Mouse (Mus musculus): ENCODE data around the gene Rsph3b.

- TF ChIP-seq CTCF (IDR thresholded peaks at IDR 0.05; ENCODE audit: borderline replicate concordance, insufficient read depth, low read length) = no peak
- no peak for TF ChIP-seq POLR2A (IDR thresholded peaks at IDR 0.05; ENCODE audit: low read depth, low read length)
These were observed 56.2 kb downstream of the Rsph3b start for GRCm38 (mm10) chr17:6891966-6892934.
